Mouse (Mus musculus): ENCODE measurements at regions not wholly inside any gene's neighbourhood (a gene's known extent, or its start where the extent isn't known, plus 50 kb on each side); places are given as distances from the start of the nearest gene placed in this dataset.

DNA sequence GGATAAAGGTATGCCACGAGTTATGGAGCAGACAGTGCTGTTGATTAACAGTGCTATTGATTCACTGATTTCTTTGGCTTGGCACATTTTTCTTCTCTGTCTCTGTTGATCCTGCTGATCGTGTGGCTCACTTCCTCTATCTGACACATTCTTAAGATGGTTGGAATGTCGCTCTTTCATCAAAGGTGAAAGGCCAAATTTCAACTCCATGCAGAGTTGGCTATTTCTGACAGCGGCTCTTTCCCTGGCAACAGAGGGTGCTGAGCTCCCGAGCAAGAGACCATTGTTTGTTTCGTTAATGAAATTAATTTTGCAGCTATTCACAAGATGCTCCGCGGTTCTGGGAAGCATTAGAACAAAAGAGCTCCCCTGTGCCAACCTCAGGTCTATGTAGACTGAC, 180.3 kb downstream of the Cog6 start:
- Histone ChIP-seq H3K4me3 (replicated peaks) (no peak overlapping the region), H3K36me3 (no peaks in the 10 kb centered on the region), H3K27ac (no peak overlapping the region), H3K27me3 (no peaks in the 10 kb centered on the region; the same call in 1 of the 2 replicates), H3K9me3 (no peaks in the 10 kb centered on the region), H3K4me1 (replicated peaks) (peaks cover 8% of the 10 kb centered on the region; the same call in 1 of the 2 replicates), H3K9ac (replicated peaks) (no peak overlapping the region), H3K4me2 (no peak overlapping the region)
- 56% methylated on average over 8 of the region's 8 CpGs for WGBS
- ATAC-seq (ENCODE audit: insufficient number of reproducible peaks, insufficient read depth, low FRiP score, low TSS enrichment, low read depth): no peak

DNA sequence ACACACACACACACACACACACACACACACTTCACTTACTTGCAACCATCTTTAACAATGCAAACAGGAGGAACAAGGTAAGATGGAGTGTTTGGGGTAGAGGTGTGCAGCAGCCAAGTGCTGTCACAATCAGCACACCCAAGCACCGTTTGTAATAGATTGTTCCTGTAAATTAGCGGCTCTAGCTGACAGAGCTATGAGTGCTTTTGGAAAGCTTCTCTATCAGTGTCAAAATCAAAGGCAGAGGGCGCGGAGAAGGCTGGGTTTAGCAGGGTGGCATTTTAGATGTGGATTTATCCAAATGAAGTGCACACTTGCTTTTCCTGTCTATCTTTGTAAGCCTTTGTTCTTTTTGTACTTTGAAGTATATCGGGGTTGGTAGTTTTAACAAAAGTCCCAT, 184.6 kb downstream of the Cog6 start:
- no peak overlapping the region for H3K9ac ChIP-seq (replicated peaks)
- H3K4me1 ChIP-seq (replicated peaks): no peaks in the 10 kb centered on the region
- no peak for ATAC-seq (ENCODE audit: insufficient number of reproducible peaks, insufficient read depth, low FRiP score, low TSS enrichment, low read depth)
- no peaks in the 10 kb centered on the region for H3K27me3 ChIP-seq
- no peaks in the 10 kb centered on the region for H3K9me3 ChIP-seq
- H3K36me3 ChIP-seq: no peaks in the 10 kb centered on the region
- H3K4me3 ChIP-seq (replicated peaks): no peak overlapping the region
- WGBS: 67% methylated on average over 5 of the region's 5 CpGs
- H3K27ac ChIP-seq: no peak overlapping the region
- no peak overlapping the region for H3K4me2 ChIP-seq

GRCm38 (mm10) chr3:52831986-52832385, 185.1 kb downstream of the Cog6 start:
- no peaks in the 10 kb centered on the region for H3K27me3 ChIP-seq
- ATAC-seq (ENCODE audit: insufficient number of reproducible peaks, insufficient read depth, low FRiP score, low TSS enrichment, low read depth): no peak
- 81% methylated on average over 1 of the region's 1 CpGs for WGBS
- no peak overlapping the region for H3K4me2 ChIP-seq
- H3K9me3 ChIP-seq: no peaks in the 10 kb centered on the region
- H3K36me3 ChIP-seq: no peaks in the 10 kb centered on the region
- H3K27ac ChIP-seq: no peak overlapping the region
- no peaks in the 10 kb centered on the region for H3K4me1 ChIP-seq (replicated peaks)
- no peak overlapping the region for H3K4me3 ChIP-seq (replicated peaks)
- no peak overlapping the region for H3K9ac ChIP-seq (replicated peaks)

- ATAC-seq (ENCODE audit: insufficient number of reproducible peaks, insufficient read depth, low FRiP score, low TSS enrichment, low read depth): no peak
- H3K27me3 ChIP-seq: no peaks in the 10 kb centered on the region
- no peak overlapping the region for H3K27ac ChIP-seq
- WGBS: 93% methylated on average over 3 of the region's 3 CpGs
- no peaks in the 10 kb centered on the region for H3K36me3 ChIP-seq
- H3K4me3 ChIP-seq (replicated peaks): no peak overlapping the region
- H3K4me1 ChIP-seq (replicated peaks): no peaks in the 10 kb centered on the region
- H3K9ac ChIP-seq (replicated peaks): no peak overlapping the region
- no peaks in the 10 kb centered on the region for H3K9me3 ChIP-seq
- no peak overlapping the region for H3K4me2 ChIP-seq
Observed at GRCm38 (mm10) chr3:52830101-52830500, 186.9 kb downstream of the Cog6 start.

DNA sequence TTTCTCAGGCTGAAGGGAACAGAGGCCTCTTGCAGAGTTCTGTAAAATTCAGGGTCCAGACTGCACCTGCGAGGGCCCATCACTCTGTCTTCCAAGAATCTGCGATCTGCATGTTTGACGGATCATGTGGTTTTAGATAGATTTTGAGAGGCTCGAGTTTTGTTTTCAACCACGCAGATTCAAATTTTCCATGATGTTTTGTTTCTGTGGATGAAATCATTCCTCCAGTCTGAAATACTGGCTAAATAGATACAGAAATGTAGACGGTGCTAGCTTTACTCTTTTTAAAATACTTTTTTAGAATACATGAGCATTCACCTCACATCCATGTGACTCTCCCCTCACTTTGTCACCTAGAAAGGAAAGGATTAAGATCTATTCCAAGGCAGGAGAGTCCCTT, 188.0 kb downstream of the Cog6 start:
- no peaks in the 10 kb centered on the region for H3K36me3 ChIP-seq
- H3K27me3 ChIP-seq: no peaks in the 10 kb centered on the region
- H3K9me3 ChIP-seq: no peaks in the 10 kb centered on the region
- H3K9ac ChIP-seq (replicated peaks): no peak overlapping the region
- 86% methylated on average over 6 of the region's 6 CpGs for WGBS
- no peak overlapping the region for H3K27ac ChIP-seq
- H3K4me2 ChIP-seq: no peak overlapping the region
- H3K4me1 ChIP-seq (replicated peaks): no peaks in the 10 kb centered on the region
- H3K4me3 ChIP-seq (replicated peaks): no peak overlapping the region
- ATAC-seq (ENCODE audit: insufficient number of reproducible peaks, insufficient read depth, low FRiP score, low TSS enrichment, low read depth): no peak

- no peaks in the 10 kb centered on the region for H3K4me1 ChIP-seq (replicated peaks)
- H3K27me3 ChIP-seq: no peaks in the 10 kb centered on the region
- H3K27ac ChIP-seq: no peak overlapping the region
- H3K4me2 ChIP-seq: no peak overlapping the region
- ATAC-seq (ENCODE audit: insufficient number of reproducible peaks, insufficient read depth, low FRiP score, low TSS enrichment, low read depth): no peak
- H3K9ac ChIP-seq (replicated peaks): no peak overlapping the region
- no peaks in the 10 kb centered on the region for H3K36me3 ChIP-seq
- 21% methylated on average over 4 of the region's 4 CpGs for WGBS
- H3K4me3 ChIP-seq (replicated peaks): no peak overlapping the region
- no peaks in the 10 kb centered on the region for H3K9me3 ChIP-seq
Observed at GRCm38 (mm10) chr3:52828473-52828872, 188.6 kb downstream of the Cog6 start.

DNA sequence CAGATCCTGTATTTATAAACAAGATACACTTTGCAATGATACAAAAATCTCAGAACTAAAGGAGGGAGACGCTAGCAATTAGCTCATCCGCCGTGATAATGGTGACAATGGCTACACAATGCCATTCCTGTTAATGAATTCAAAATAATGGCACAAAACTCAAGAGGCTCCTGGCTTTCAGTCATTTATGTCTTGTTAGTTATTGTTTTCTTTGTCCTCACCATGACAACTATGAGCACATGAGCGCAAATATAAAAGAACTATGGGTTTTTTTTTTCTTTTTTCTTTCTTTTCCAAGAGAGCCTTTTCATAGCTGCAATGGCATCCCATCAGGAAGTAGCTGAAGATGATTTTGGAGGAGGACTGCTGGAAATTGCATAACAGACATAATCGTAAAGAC, 194.2 kb downstream of the Cog6 start:
- Histone ChIP-seq H3K4me1 (replicated peaks) (no peaks in the 10 kb centered on the region), H3K4me2 (no peak overlapping the region), H3K9me3 (no peaks in the 10 kb centered on the region), H3K27ac (no peak overlapping the region), H3K36me3 (no peaks in the 10 kb centered on the region), H3K4me3 (replicated peaks) (no peak overlapping the region), H3K9ac (replicated peaks) (no peak overlapping the region), H3K27me3 (no peaks in the 10 kb centered on the region)
- no peak for ATAC-seq (ENCODE audit: insufficient number of reproducible peaks, insufficient read depth, low FRiP score, low TSS enrichment, low read depth)
- 86% methylated on average over 5 of the region's 5 CpGs for WGBS

GRCm38 (mm10) chr3:52821450-52821849, 195.6 kb downstream of the Cog6 start:
- Histone ChIP-seq H3K27me3 (no peaks in the 10 kb centered on the region), H3K9me3 (no peaks in the 10 kb centered on the region), H3K36me3 (no peaks in the 10 kb centered on the region), H3K9ac (replicated peaks) (no peak overlapping the region), H3K4me2 (no peak overlapping the region), H3K27ac (no peak overlapping the region), H3K4me1 (replicated peaks) (no peaks in the 10 kb centered on the region), H3K4me3 (replicated peaks) (no peak overlapping the region)
- WGBS: 43% methylated on average over 5 of the region's 5 CpGs
- no peak for ATAC-seq (ENCODE audit: insufficient number of reproducible peaks, insufficient read depth, low FRiP score, low TSS enrichment, low read depth)

GRCm38 (mm10) chr3:52818401-52818800, 198.6 kb downstream of the Cog6 start:
- H3K4me3 ChIP-seq (replicated peaks): no peak overlapping the region
- 87% methylated on average over 4 of the region's 4 CpGs for WGBS
- ATAC-seq (ENCODE audit: insufficient number of reproducible peaks, insufficient read depth, low FRiP score, low TSS enrichment, low read depth): no peak

DNA sequence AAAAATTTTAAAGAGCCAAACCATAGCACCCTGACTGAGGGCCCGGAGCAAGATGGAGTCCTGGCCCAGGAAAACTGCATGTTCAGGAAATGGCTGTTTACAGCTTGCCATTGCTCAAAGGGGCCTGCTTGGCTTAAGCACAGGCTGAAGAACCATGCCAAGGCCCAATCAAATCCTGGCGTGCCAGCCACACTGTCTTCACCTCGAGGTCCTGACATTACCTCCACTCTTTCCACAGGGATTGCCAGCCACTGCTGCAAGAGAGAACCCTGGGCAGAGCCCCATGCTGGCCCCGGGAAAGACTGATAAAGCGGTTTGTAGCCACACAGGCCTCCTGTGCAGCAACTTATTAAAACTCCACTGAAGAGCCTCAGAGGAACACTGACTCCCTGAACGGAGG, 199.6 kb downstream of the Cog6 start:
- Histone ChIP-seq H3K4me2 (no peak overlapping the region), H3K27me3 (no peaks in the 10 kb centered on the region), H3K36me3 (no peaks in the 10 kb centered on the region), H3K27ac (no peak overlapping the region), H3K9ac (replicated peaks) (no peak overlapping the region), H3K4me3 (replicated peaks) (no peak overlapping the region), H3K9me3 (no peaks in the 10 kb centered on the region), H3K4me1 (replicated peaks) (no peaks in the 10 kb centered on the region)
- no peak for ATAC-seq (ENCODE audit: insufficient number of reproducible peaks, insufficient read depth, low FRiP score, low TSS enrichment, low read depth)
- 86% methylated on average over 6 of the region's 6 CpGs for WGBS

More at GRCm38 (mm10) chr3:52818401-52818800, 198.6 kb downstream of the Cog6 start:
- Histone ChIP-seq H3K9ac (replicated peaks) (no peak overlapping the region), H3K27me3 (no peaks in the 10 kb centered on the region), H3K4me2 (no peak overlapping the region), H3K27ac (no peak overlapping the region), H3K36me3 (no peaks in the 10 kb centered on the region), H3K9me3 (no peaks in the 10 kb centered on the region), H3K4me1 (replicated peaks) (no peaks in the 10 kb centered on the region)

DNA sequence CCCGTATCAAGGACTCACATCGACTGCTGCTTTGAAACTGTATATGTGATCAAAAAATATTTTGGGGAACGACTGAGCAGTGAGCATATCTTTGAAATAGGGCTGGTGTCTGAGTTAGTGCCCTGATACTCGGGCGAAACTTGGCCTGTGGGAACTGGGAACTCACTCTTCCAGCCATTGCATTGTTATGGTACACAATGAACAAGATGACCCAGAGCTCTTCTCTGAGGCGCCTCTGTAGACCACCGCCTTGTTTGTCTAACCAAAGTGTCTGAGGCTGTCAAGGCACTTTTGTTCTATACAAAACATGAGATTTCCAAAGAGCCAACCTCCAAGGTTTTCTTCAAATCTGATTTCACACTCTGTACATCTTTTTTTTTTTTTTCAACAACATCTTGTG, 201.5 kb downstream of the Cog6 start:
- H3K4me2 ChIP-seq: no peak overlapping the region
- H3K27ac ChIP-seq: no peak overlapping the region
- no peaks in the 10 kb centered on the region for H3K36me3 ChIP-seq
- H3K9me3 ChIP-seq: no peaks in the 10 kb centered on the region
- no peaks in the 10 kb centered on the region for H3K4me1 ChIP-seq (replicated peaks)
- H3K27me3 ChIP-seq: no peaks in the 10 kb centered on the region
- H3K4me3 ChIP-seq (replicated peaks): no peak overlapping the region
- no peak overlapping the region for H3K9ac ChIP-seq (replicated peaks)
- WGBS: 89% methylated on average over 7 of the region's 7 CpGs
- ATAC-seq (ENCODE audit: insufficient number of reproducible peaks, insufficient read depth, low FRiP score, low TSS enrichment, low read depth): no peak

DNA sequence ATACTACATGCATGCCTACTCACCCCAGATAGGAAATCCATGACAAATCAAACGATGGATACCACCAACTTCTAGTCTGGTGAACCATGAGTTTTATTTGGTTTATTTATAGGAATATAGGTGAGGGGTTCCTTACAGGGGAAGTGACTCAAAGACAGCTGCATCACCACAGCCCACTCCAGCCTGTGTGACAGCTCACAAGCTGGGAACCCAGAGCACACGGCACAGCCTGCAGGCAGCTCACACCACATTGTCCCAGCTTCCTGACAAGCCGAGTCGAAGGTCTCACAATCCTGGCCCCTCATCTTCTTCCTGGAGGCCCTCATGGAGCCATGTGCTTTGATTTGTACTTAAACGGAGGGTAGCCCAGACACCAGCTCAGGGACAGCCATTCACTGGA, 214.7 kb downstream of the Cog6 start:
- ATAC-seq (ENCODE audit: insufficient number of reproducible peaks, insufficient read depth, low FRiP score, low TSS enrichment, low read depth): no peak
- H3K4me2 ChIP-seq: no peak overlapping the region
- WGBS: 79% methylated on average over 5 of the region's 5 CpGs

More for the DNA sequence above, 214.7 kb downstream of the Cog6 start:
- H3K36me3 ChIP-seq: no peaks in the 10 kb centered on the region
- H3K27me3 ChIP-seq: no peaks in the 10 kb centered on the region
- H3K9me3 ChIP-seq: no peaks in the 10 kb centered on the region
- no peak overlapping the region for H3K4me3 ChIP-seq (replicated peaks)
- no peak overlapping the region for H3K27ac ChIP-seq
- peaks cover 10% of the 10 kb centered on the region for H3K4me1 ChIP-seq (replicated peaks)
- H3K9ac ChIP-seq (replicated peaks): no peak overlapping the region
